Mouse (Mus musculus) spleen, embryonic (tissue): ENCODE measurements around the gene Esrp2.

Source experiments
- CTCF ChIA-PET: fragments of 350-600 bp; sonication (Branson Sonifier 250); formaldehyde crosslinking; loops from one replicate; lab custom pipeline; 2022; lab: Charles Lee

Esrp2 gene

GRCm38 (mm10) chr8:106149025-106149424 lies 12.3 kb upstream of the Esrp2 start:
- CTCF ChIA-PET, result interaction anchor here (0.7 kb wide), 1 partner anchor 10 kb away, joined by 3 read pairs; no protein-coding TSS in a partner anchor

GRCm38 (mm10) chr8:106147868-106148565 lies 11.2 kb upstream of the Esrp2 start:
- CTCF ChIA-PET, result interaction anchor here (0.7 kb wide), 1 partner anchor 551 kb away, joined by 11 read pairs; no protein-coding TSS in a partner anchor

- CTCF ChIA-PET, result no interaction called here
Measured at GRCm38 (mm10) chr8:106146014-106146413, 9.2 kb upstream of the Esrp2 start.

GRCm38 (mm10) chr8:106145331-106145730 lies 8.6 kb upstream of the Esrp2 start:
- CTCF ChIA-PET, result interaction anchor here (0.9 kb wide), 1 partner anchor 28 kb away, joined by 3 read pairs; no protein-coding TSS in a partner anchor

- CTCF ChIA-PET, result no interaction called here
Measured at GRCm38 (mm10) chr8:106140769-106141168, 4.0 kb upstream of the Esrp2 start.

GRCm38 (mm10) chr8:106140191-106140590 lies 3.4 kb upstream of the Esrp2 start:
- CTCF ChIA-PET, result no interaction called here

- CTCF ChIA-PET, result interaction anchor here (1.2 kb wide), 1 partner anchor 10 kb away, joined by 3 read pairs; no protein-coding TSS in a partner anchor
Measured at GRCm38 (mm10) chr8:106138616-106139015, 1.8 kb upstream of the Esrp2 start.

GRCm38 (mm10) chr8:106137906-106138477 lies 1.2 kb upstream of the Esrp2 start:
- CTCF ChIA-PET, result no interaction called here

GRCm38 (mm10) chr8:106137218-106137905 lies 588 bp upstream of the Esrp2 start:
- CTCF ChIA-PET, result interaction anchor here (0.8 kb wide), 1 partner anchor 53 kb away, joined by 3 read pairs; no protein-coding TSS in a partner anchor

GRCm38 (mm10) chr8:106135672-106136071 lies 1.1 kb downstream of the Esrp2 start:
- CTCF ChIA-PET, result no interaction called here

GRCm38 (mm10) chr8:106134751-106135571 lies 1.8 kb downstream of the Esrp2 start:
- CTCF ChIA-PET, result interaction anchor here (0.6 to 0.7 kb wide), 2 partner anchors 69 to 73 kb away, joined by 3 to 11 read pairs; no protein-coding TSS in a partner anchor

- CTCF ChIA-PET, result no interaction called here
Measured at GRCm38 (mm10) chr8:106133946-106134345, 2.8 kb downstream of the Esrp2 start.

- CTCF ChIA-PET, result interaction anchor here (0.7 kb wide), 1 partner anchor 52 kb away, joined by 4 read pairs; no protein-coding TSS in a partner anchor
Measured at GRCm38 (mm10) chr8:106133526-106133925, 3.2 kb downstream of the Esrp2 start.

GRCm38 (mm10) chr8:106132356-106132755 lies 4.4 kb downstream of the Esrp2 start:
- CTCF ChIA-PET, result interaction anchor here (0.5 kb wide), 1 partner anchor 206 kb away, joined by 3 read pairs; no protein-coding TSS in a partner anchor

- CTCF ChIA-PET, result interaction anchor here (0.6 kb wide), 1 partner anchor 193 kb away, joined by 3 read pairs; no protein-coding TSS in a partner anchor
Measured at GRCm38 (mm10) chr8:106131488-106132222, 5.1 kb downstream of the Esrp2 start.

- CTCF ChIA-PET, result interaction anchor here (0.6 kb wide), 1 partner anchor 194 kb away, joined by 3 read pairs; no protein-coding TSS in a partner anchor
Measured at GRCm38 (mm10) chr8:106131021-106131420, 5.8 kb downstream of the Esrp2 start.

GRCm38 (mm10) chr8:106130505-106130904 lies 6.3 kb downstream of the Esrp2 start:
- CTCF ChIA-PET, result interaction anchor here (0.7 kb wide), 1 partner anchor 207 kb away, joined by 3 read pairs; no protein-coding TSS in a partner anchor

GRCm38 (mm10) chr8:106129997-106130396 lies 6.8 kb downstream of the Esrp2 start:
- CTCF ChIA-PET, result interaction anchor here (0.7 kb wide), 1 partner anchor 207 kb away, joined by 3 read pairs; no protein-coding TSS in a partner anchor

- CTCF ChIA-PET, result no interaction called here
Measured at GRCm38 (mm10) chr8:106129232-106129930, 7.4 kb downstream of the Esrp2 start.
